In genomic region chr5:150673880-150674621, GRCm38 (mm10) we compare ENCODE assay signal across 8 mouse cellular contexts. TPM values are rescaled to one million over a fixed set of nuclear protein-coding genes. Genes with fewer than 3 reads are reported as not detected.
DNase-seq lines count a peak whose midpoint lies in the region; ATAC-seq and TF ChIP-seq lines count a peak whose summit lies in the region.

No protein-coding gene starts in this region.

- in situ Hi-C loops in ES-E14 (cut with MboI; ENCODE audit: low sequenced_read_pairs in 2 of 2, unreplicated experiment in 2 of 2) = no loop called here

- TF ChIP-seq CTCF in gastrocnemius, adult 2 months (IDR thresholded peaks at IDR 0.05) = no peak

- H3K4me2 ChIP-seq in liver, embryonic 11.5 days = peak overlapping the region; percentile 67

- H3K9ac ChIP-seq in ES-E14 (ENCODE audit: insufficient read depth, low read depth, low read length, poor library complexity, severe bottlenecking) = peak overlapping the region; percentile 98
- peak overlapping the region; percentile 98 for H3K9ac ChIP-seq in liver, embryonic 11.5 days (ENCODE audit: low read depth, low read length)

- peak overlapping the region; percentile 94 for H3K27ac ChIP-seq in gastrocnemius, adult 2 months
- H3K27ac ChIP-seq in ES-E14 (ENCODE audit: insufficient read depth, low read depth, low read length, poor library complexity, severe bottlenecking) = peak overlapping the region; percentile 53; the same call in 1 of the 2 replicates
- peak overlapping the region; percentile 99 for H3K27ac ChIP-seq in embryonic facial prominence, embryonic 10.5 days (replicated peaks)
- H3K27ac ChIP-seq in hindbrain, embryonic 10.5 days = peak overlapping the region; percentile 99
- H3K27ac ChIP-seq in liver, embryonic 11.5 days (ENCODE audit: low read depth, low read length) = peak overlapping the region; percentile 92

- no peaks in the 10 kb centered on the region for H3K9me3 ChIP-seq in ES-E14 (ENCODE audit: control insufficient read depth, insufficient read depth, low read depth, low read length)
- H3K9me3 ChIP-seq in embryonic facial prominence, embryonic 10.5 days = no peaks in the 10 kb centered on the region
- H3K9me3 ChIP-seq in hindbrain, embryonic 10.5 days = no peaks in the 10 kb centered on the region
- no peaks in the 10 kb centered on the region for H3K9me3 ChIP-seq in liver, embryonic 11.5 days (ENCODE audit: control insufficient read depth, low read length)

- under 1% methylated on average over 79 of the region's 91 CpGs for WGBS in embryonic facial prominence, embryonic 10.5 days
- under 1% methylated on average over 54 of the region's 91 CpGs for WGBS in hindbrain, embryonic 10.5 days
- 1% methylated on average over 44 of the region's 91 CpGs for WGBS in liver, embryonic 11.5 days

- intact Hi-C loops in gastrocnemius, adult 2 months (cut with DNase I) = loop anchor here (5.0 to 10.0 kb wide), 3 partner anchors 43 to 693 kb away; no protein-coding TSS in a partner anchor

- peak overlapping the region; percentile 94 for H3K4me3 ChIP-seq in gastrocnemius, adult 2 months
- H3K4me3 ChIP-seq in ES-E14 (ENCODE audit: insufficient read depth in 1 of 2, low read depth in 1 of 2, low read length in 2 of 2, poor library complexity in 1 of 2, severe bottlenecking in 1 of 2) = peak overlapping the region; percentile 73 to 98
- peak overlapping the region; percentile 91 for H3K4me3 ChIP-seq in embryonic facial prominence, embryonic 10.5 days
- H3K4me3 ChIP-seq in hindbrain, embryonic 10.5 days = peak overlapping the region; percentile 89
- peak overlapping the region; percentile 95 for H3K4me3 ChIP-seq in liver, embryonic 11.5 days (ENCODE audit: low read depth, low read length)

- peaks cover 3 to 4% of the 10 kb centered on the region in 2 experiments; a peak in 2 of 4 replicates for H3K4me1 ChIP-seq in ES-E14 (ENCODE audit: control insufficient read depth in 2 of 2, insufficient read depth in 2 of 2, low read length in 2 of 2, poor library complexity in 1 of 2)
- peaks cover 18% of the 10 kb centered on the region for H3K4me1 ChIP-seq in embryonic facial prominence, embryonic 10.5 days
- H3K4me1 ChIP-seq in hindbrain, embryonic 10.5 days (replicated peaks) = peaks cover 17% of the 10 kb centered on the region
- H3K4me1 ChIP-seq in liver, embryonic 11.5 days (replicated peaks; ENCODE audit: control insufficient read depth, insufficient read depth, low read length) = peaks cover 6% of the 10 kb centered on the region

- H3K27me3 ChIP-seq in embryonic facial prominence, embryonic 10.5 days (replicated peaks; ENCODE audit: low read depth, poor library complexity, severe bottlenecking) = no peaks in the 10 kb centered on the region
- no peaks in the 10 kb centered on the region for H3K27me3 ChIP-seq in hindbrain, embryonic 10.5 days (ENCODE audit: insufficient read depth, poor library complexity, severe bottlenecking)
- no peaks in the 10 kb centered on the region for H3K27me3 ChIP-seq in liver, embryonic 11.5 days (replicated peaks; ENCODE audit: control insufficient read depth, insufficient read depth, low read length)

- no peaks in the 10 kb centered on the region for H3K36me3 ChIP-seq in ES-E14 (ENCODE audit: control insufficient read depth, insufficient read depth, low read length, poor library complexity, severe bottlenecking)
- H3K36me3 ChIP-seq in embryonic facial prominence, embryonic 10.5 days (replicated peaks) = peaks cover 11% of the 10 kb centered on the region
- peaks cover 4% of the 10 kb centered on the region for H3K36me3 ChIP-seq in hindbrain, embryonic 10.5 days
- H3K36me3 ChIP-seq in liver, embryonic 11.5 days (ENCODE audit: control insufficient read depth, insufficient read depth, low read length) = no peaks in the 10 kb centered on the region

- peak; percentile 50 for ATAC-seq in liver, embryonic 11.5 days (replicated peaks; ENCODE audit: low FRiP score)

- peak; percentile 56 for DNase-seq in gastrocnemius, adult 2 months
- no peak for DNase-seq in gastrocnemius, postnatal 25 days
- DNase-seq in ES-E14 (ENCODE audit: low read depth, low spot score) = no peak
- DNase-seq in embryonic facial prominence, embryonic 10.5 days (ENCODE audit: low spot score) = peak; percentile 78
- peak; percentile 62 for DNase-seq in hindbrain, embryonic 10.5 days (ENCODE audit: low spot score)
- DNase-seq in liver, embryonic 11.5 days (ENCODE audit: low spot score) = peak; percentile 62
- peak; percentile 17 to 18 for DNase-seq in natural killer cell, adult 2 months (ENCODE audit: low spot score in 2 of 2)
- DNase-seq in thymus, adult 18-20 months = peak; percentile 21 to 39

TF ChIP-seq in ES-E14, 5 proteins besides CTCF, POLR2A, EP300 and RAD21:
- TF ChIP-seq ZNF384 (IDR thresholded peaks at IDR 0.05; ENCODE audit: low read depth, low read length) (no peak), HCFC1 (IDR thresholded peaks at IDR 0.05; ENCODE audit: borderline replicate concordance, insufficient read depth, low read length) (no peak), CHD2 (IDR thresholded peaks at IDR 0.05; ENCODE audit: low read depth, low read length) (no peak), MAFK (IDR thresholded peaks at IDR 0.05; ENCODE audit: insufficient read depth, low read depth, low read length) (no peak), ZC3H11A (IDR thresholded peaks at IDR 0.05; ENCODE audit: borderline replicate concordance, low read depth, low read length) (no peak)

RNA-seq across cellular contexts. Expression of gene Pds5b, which starts 0.5 kb away (rescaled TPM):
- total RNA-seq in gastrocnemius, adult 2 months (2021) = 10 to 100 TPM; 20.8 to 23.0 TPM
- total RNA-seq in gastrocnemius, postnatal 25 days (2021) = 10 to 100 TPM; 15.7 to 17.2 TPM
- total RNA-seq in ES-E14 (2012; rRNA removed) = 24.8 and 26.6 TPM in 2 replicates
- 42.0 and 43.0 TPM in 2 replicates for polyA plus RNA-seq in embryonic facial prominence, embryonic 10.5 days (2016; fragmentation: Nextera tagmentation; extraction: Ambion mirVana)
- 30.3 and 38.4 TPM in 2 replicates for polyA plus RNA-seq in hindbrain, embryonic 10.5 days (2016; fragmentation: Nextera tagmentation; extraction: Ambion mirVana)
- polyA plus RNA-seq in liver, embryonic 11.5 days (2014; fragmentation: Nextera tagmentation; extraction: Ambion mirVana) = 27.1 and 29.5 TPM in 2 replicates

RNA-seq across cellular contexts. Expression of gene N4bp2l2, which starts 8.1 kb away (rescaled TPM):
- 10 to 100 TPM; 30.9 to 32.3 TPM for total RNA-seq in gastrocnemius, adult 2 months (2021)
- total RNA-seq in gastrocnemius, postnatal 25 days (2021) = 10 to 100 TPM; 25.9 to 26.7 TPM
- total RNA-seq in ES-E14 (2012; rRNA removed) = 55.6 and 58.4 TPM in 2 replicates
- polyA plus RNA-seq in embryonic facial prominence, embryonic 10.5 days (2016; fragmentation: Nextera tagmentation; extraction: Ambion mirVana) = 37.6 and 37.7 TPM in 2 replicates
- 30.4 and 31.1 TPM in 2 replicates for polyA plus RNA-seq in hindbrain, embryonic 10.5 days (2016; fragmentation: Nextera tagmentation; extraction: Ambion mirVana)
- 41.8 and 50.2 TPM in 2 replicates for polyA plus RNA-seq in liver, embryonic 11.5 days (2014; fragmentation: Nextera tagmentation; extraction: Ambion mirVana)

Comparison
In these comparisons a context has a peak if more than half of its experiments do, and no peak if none do; other contexts are left out.
1. DNase-seq: peak in gastrocnemius, adult 2 months (single experiment), embryonic facial prominence, embryonic 10.5 days (single experiment), hindbrain, embryonic 10.5 days (single experiment), liver, embryonic 11.5 days (single experiment), natural killer cell, adult 2 months (2 of 2) and thymus, adult 18-20 months (2 of 2); none in gastrocnemius, postnatal 25 days (single experiment) and ES-E14 (single experiment).
2. Peak in every context shown above with its lines, with median percentiles within 50 percentile points of each other: H3K27ac ChIP-seq and H3K4me3 ChIP-seq.